Mouse (Mus musculus): Measurements from ENCODE around the gene Nek2. TPM values are rescaled to one million over a fixed set of nuclear protein-coding genes. Genes with fewer than 3 reads are reported as not detected.
A peak's percentile ranks its signal among the peaks of the same experiment; 100 is the strongest.

The Nek2 gene
- polyA plus RNA-seq, 1 experiment from 2014 or later: 3.6 TPM

- no peak overlapping the region for H3K27ac ChIP-seq (replicated peaks)
- no peaks in the 10 kb centered on the region for H3K27me3 ChIP-seq (replicated peaks)
- H3K4me3 ChIP-seq (replicated peaks): no peak overlapping the region
- H3K4me2 ChIP-seq: no peak overlapping the region
- H3K9ac ChIP-seq (replicated peaks): no peak overlapping the region
- H3K9me3 ChIP-seq (replicated peaks): no peaks in the 10 kb centered on the region
- no peaks in the 10 kb centered on the region for H3K36me3 ChIP-seq
- ATAC-seq (ENCODE audit: low FRiP score): no peak
- no peaks in the 10 kb centered on the region for H3K4me1 ChIP-seq
- 39% methylated on average over 9 of the region's 9 CpGs for WGBS
Observed at GRCm38 (mm10) chr1:191802093-191802819, 19.0 kb upstream of the Nek2 start.

GRCm38 (mm10) chr1:191802820-191803655 lies 18.2 kb upstream of the Nek2 start:
- Histone ChIP-seq H3K4me3 (replicated peaks) (no peak overlapping the region), H3K27ac (replicated peaks) (no peak overlapping the region), H3K27me3 (replicated peaks) (no peaks in the 10 kb centered on the region), H3K9ac (replicated peaks) (no peak overlapping the region), H3K4me1 (no peaks in the 10 kb centered on the region), H3K36me3 (no peaks in the 10 kb centered on the region), H3K4me2 (no peak overlapping the region), H3K9me3 (replicated peaks) (no peaks in the 10 kb centered on the region)
- 74% methylated on average over 10 of the region's 10 CpGs for WGBS
- ATAC-seq (ENCODE audit: low FRiP score): no peak

GRCm38 (mm10) chr1:191804747-191805146 lies 16.5 kb upstream of the Nek2 start:
- 80% methylated on average over 5 of the region's 5 CpGs for WGBS
- no peaks in the 10 kb centered on the region for H3K36me3 ChIP-seq
- H3K4me3 ChIP-seq (replicated peaks): no peak overlapping the region
- H3K4me1 ChIP-seq: no peaks in the 10 kb centered on the region
- H3K27me3 ChIP-seq (replicated peaks): no peaks in the 10 kb centered on the region
- H3K4me2 ChIP-seq: no peak overlapping the region
- H3K9me3 ChIP-seq (replicated peaks): no peaks in the 10 kb centered on the region
- H3K9ac ChIP-seq (replicated peaks): no peak overlapping the region
- no peak for ATAC-seq (ENCODE audit: low FRiP score)
- H3K27ac ChIP-seq (replicated peaks): no peak overlapping the region

- ATAC-seq (ENCODE audit: low FRiP score): no peak
- no peaks in the 10 kb centered on the region for H3K9me3 ChIP-seq (replicated peaks)
- WGBS: 87% methylated on average over 6 of the region's 6 CpGs
- H3K4me1 ChIP-seq: no peaks in the 10 kb centered on the region
- no peaks in the 10 kb centered on the region for H3K36me3 ChIP-seq
- H3K27me3 ChIP-seq (replicated peaks): no peaks in the 10 kb centered on the region
- no peak overlapping the region for H3K4me2 ChIP-seq
- no peak overlapping the region for H3K9ac ChIP-seq (replicated peaks)
- H3K27ac ChIP-seq (replicated peaks): no peak overlapping the region
- no peak overlapping the region for H3K4me3 ChIP-seq (replicated peaks)
Observed at GRCm38 (mm10) chr1:191805788-191806187, 15.5 kb upstream of the Nek2 start.

- Histone ChIP-seq H3K9ac (replicated peaks) (no peak overlapping the region), H3K27ac (replicated peaks) (no peak overlapping the region), H3K4me2 (no peak overlapping the region), H3K4me1 (no peaks in the 10 kb centered on the region), H3K27me3 (replicated peaks) (no peaks in the 10 kb centered on the region), H3K9me3 (replicated peaks) (no peaks in the 10 kb centered on the region), H3K36me3 (no peaks in the 10 kb centered on the region), H3K4me3 (replicated peaks) (no peak overlapping the region)
- no peak for ATAC-seq (ENCODE audit: low FRiP score)
- WGBS: 97% methylated on average over 4 of the region's 4 CpGs
Observed at GRCm38 (mm10) chr1:191806740-191807139, 14.5 kb upstream of the Nek2 start.

- WGBS: 91% methylated on average over 7 of the region's 7 CpGs
- no peaks in the 10 kb centered on the region for H3K27me3 ChIP-seq (replicated peaks)
- no peak overlapping the region for H3K9ac ChIP-seq (replicated peaks)
- no peak overlapping the region for H3K4me2 ChIP-seq
- no peaks in the 10 kb centered on the region for H3K36me3 ChIP-seq
- no peak for ATAC-seq (ENCODE audit: low FRiP score)
- H3K9me3 ChIP-seq (replicated peaks): no peaks in the 10 kb centered on the region
- H3K4me1 ChIP-seq: no peaks in the 10 kb centered on the region
- no peak overlapping the region for H3K27ac ChIP-seq (replicated peaks)
- no peak overlapping the region for H3K4me3 ChIP-seq (replicated peaks)
Observed at GRCm38 (mm10) chr1:191807979-191808378, 13.3 kb upstream of the Nek2 start.

- peak; percentile 90 for ATAC-seq (ENCODE audit: low FRiP score)
- Histone ChIP-seq H3K9ac (replicated peaks) (no peak overlapping the region), H3K36me3 (no peaks in the 10 kb centered on the region), H3K4me2 (no peak overlapping the region), H3K4me3 (replicated peaks) (no peak overlapping the region), H3K27ac (replicated peaks) (no peak overlapping the region), H3K27me3 (replicated peaks) (no peaks in the 10 kb centered on the region), H3K9me3 (replicated peaks) (no peaks in the 10 kb centered on the region), H3K4me1 (no peaks in the 10 kb centered on the region)
- 63% methylated on average over 12 of the region's 12 CpGs for WGBS
Observed at GRCm38 (mm10) chr1:191808688-191809223, 12.5 kb upstream of the Nek2 start.

- H3K4me2 ChIP-seq: no peak overlapping the region
- H3K36me3 ChIP-seq: no peaks in the 10 kb centered on the region
- H3K4me3 ChIP-seq (replicated peaks): no peak overlapping the region
- H3K4me1 ChIP-seq: no peaks in the 10 kb centered on the region
- no peak overlapping the region for H3K27ac ChIP-seq (replicated peaks)
- no peaks in the 10 kb centered on the region for H3K27me3 ChIP-seq (replicated peaks)
- 94% methylated on average over 12 of the region's 12 CpGs for WGBS
- no peaks in the 10 kb centered on the region for H3K9me3 ChIP-seq (replicated peaks)
- H3K9ac ChIP-seq (replicated peaks): no peak overlapping the region
- ATAC-seq (ENCODE audit: low FRiP score): no peak
Observed at GRCm38 (mm10) chr1:191811774-191812173, 9.5 kb upstream of the Nek2 start.

- 85% methylated on average over 13 of the region's 13 CpGs for WGBS
- no peak for ATAC-seq (ENCODE audit: low FRiP score)
Observed at GRCm38 (mm10) chr1:191812949-191813691, 8.1 kb upstream of the Nek2 start.

GRCm38 (mm10) chr1:191814240-191814639 lies 7.0 kb upstream of the Nek2 start:
- Histone ChIP-seq H3K9ac (replicated peaks) (no peak overlapping the region), H3K36me3 (no peaks in the 10 kb centered on the region), H3K4me3 (replicated peaks) (no peak overlapping the region), H3K9me3 (replicated peaks) (no peaks in the 10 kb centered on the region), H3K4me1 (peaks cover 6% of the 10 kb centered on the region; the same call in 1 of the 2 replicates), H3K27ac (replicated peaks) (no peak overlapping the region), H3K27me3 (replicated peaks) (no peaks in the 10 kb centered on the region), H3K4me2 (no peak overlapping the region)
- 88% methylated on average over 4 of the region's 4 CpGs for WGBS
- ATAC-seq (ENCODE audit: low FRiP score): no peak

More at GRCm38 (mm10) chr1:191812949-191813691, 8.1 kb upstream of the Nek2 start:
- Histone ChIP-seq H3K9me3 (replicated peaks) (no peaks in the 10 kb centered on the region), H3K4me1 (peaks cover 4% of the 10 kb centered on the region; the same call in 1 of the 2 replicates), H3K27me3 (replicated peaks) (no peaks in the 10 kb centered on the region), H3K27ac (replicated peaks) (no peak overlapping the region), H3K4me2 (no peak overlapping the region), H3K4me3 (replicated peaks) (no peak overlapping the region), H3K36me3 (no peaks in the 10 kb centered on the region), H3K9ac (replicated peaks) (no peak overlapping the region)

- no peak for ATAC-seq (ENCODE audit: low FRiP score)
- Histone ChIP-seq H3K4me3 (replicated peaks) (no peak overlapping the region), H3K36me3 (no peaks in the 10 kb centered on the region), H3K4me1 (peaks cover 6% of the 10 kb centered on the region; the same call in 1 of the 2 replicates), H3K4me2 (no peak overlapping the region), H3K27ac (replicated peaks) (no peak overlapping the region), H3K27me3 (replicated peaks) (no peaks in the 10 kb centered on the region), H3K9ac (replicated peaks) (no peak overlapping the region), H3K9me3 (replicated peaks) (no peaks in the 10 kb centered on the region)
- WGBS: 62% methylated on average over 5 of the region's 5 CpGs
Observed at GRCm38 (mm10) chr1:191814935-191815334, 6.3 kb upstream of the Nek2 start.

Data from neural tube, embryonic 15.5 days (tissue).